Mouse (Mus musculus): ENCODE data around the gene Maip1. TPM values are rescaled to one million over a fixed set of nuclear protein-coding genes. Genes with fewer than 3 reads are reported as not detected.

The Maip1 gene
- polyA plus RNA-seq, 1 experiment from 2014 or later, result 19.4 TPM

- under 1% methylated on average over 12 of the region's 12 CpGs for WGBS
Measured at GRCm38 (mm10) chr1:57429786-57430483, 23.8 kb downstream of the Maip1 start.

DNA sequence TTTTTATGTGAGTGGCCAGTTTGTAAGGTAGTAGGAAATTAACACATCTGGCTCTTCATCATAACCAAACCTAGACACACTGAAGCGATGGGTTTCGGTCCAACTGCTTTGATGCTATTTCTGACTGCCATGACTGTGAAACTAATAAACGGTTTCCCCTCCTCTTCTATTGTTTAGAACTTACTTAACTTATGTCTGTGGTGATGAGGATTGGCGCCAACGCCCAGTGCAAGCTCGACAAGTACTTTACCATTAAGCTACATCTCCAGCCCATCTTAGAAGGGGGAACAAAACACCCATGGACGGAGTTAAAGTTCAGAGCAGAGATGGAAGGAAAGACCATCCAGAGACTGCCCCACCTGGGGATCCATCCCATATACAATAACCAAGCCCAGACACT, 27.0 kb downstream of the Maip1 start:
- Histone ChIP-seq H3K4me1 (peaks cover 20% of the 10 kb centered on the region; the same call in 1 of the 2 replicates), H3K4me3 (no peak overlapping the region), H3K4me2 (replicated peaks) (no peak overlapping the region), H3K27ac (no peak overlapping the region), H3K36me3 (no peaks in the 10 kb centered on the region), H3K9ac (no peak overlapping the region), H3K27me3 (no peaks in the 10 kb centered on the region), H3K9me3 (no peaks in the 10 kb centered on the region)
- WGBS, result 94% methylated on average over 7 of the region's 7 CpGs
- no peak for ATAC-seq (ENCODE audit: insufficient number of reproducible peaks, insufficient read depth, low FRiP score, low TSS enrichment)

More at GRCm38 (mm10) chr1:57429786-57430483, 23.8 kb downstream of the Maip1 start:
- H3K9ac ChIP-seq, result no peak overlapping the region
- H3K4me1 ChIP-seq, result peaks cover 9% of the 10 kb centered on the region; the same call in 1 of the 2 replicates
- peak overlapping the region; percentile 12; the same call in 1 of the 2 replicates for H3K27ac ChIP-seq
- peak overlapping the region; percentile 41 for H3K4me2 ChIP-seq (replicated peaks)
- H3K36me3 ChIP-seq, result no peaks in the 10 kb centered on the region
- H3K9me3 ChIP-seq, result no peaks in the 10 kb centered on the region
- 0 out of 2 replicates have a peak, but pooled peaks have one; percentile 19 for ATAC-seq (ENCODE audit: insufficient number of reproducible peaks, insufficient read depth, low FRiP score, low TSS enrichment)
- no peaks in the 10 kb centered on the region for H3K27me3 ChIP-seq
- no peak overlapping the region for H3K4me3 ChIP-seq

- peak overlapping the region; percentile 33 for H3K4me2 ChIP-seq (replicated peaks)
- peak overlapping the region; percentile 73 for H3K27ac ChIP-seq
- H3K4me1 ChIP-seq, result peaks cover 15% of the 10 kb centered on the region; the same call in 1 of the 2 replicates
- peak overlapping the region; percentile 6; the same call in 1 of the 2 replicates for H3K4me3 ChIP-seq
- H3K9ac ChIP-seq, result no peak overlapping the region
- ATAC-seq (ENCODE audit: insufficient number of reproducible peaks, insufficient read depth, low FRiP score, low TSS enrichment), result no peak
- no peaks in the 10 kb centered on the region for H3K9me3 ChIP-seq
- WGBS, result 37% methylated on average over 9 of the region's 9 CpGs
- H3K27me3 ChIP-seq, result no peaks in the 10 kb centered on the region
- no peaks in the 10 kb centered on the region for H3K36me3 ChIP-seq
Measured at GRCm38 (mm10) chr1:57436408-57436807, 30.3 kb downstream of the Maip1 start.

DNA sequence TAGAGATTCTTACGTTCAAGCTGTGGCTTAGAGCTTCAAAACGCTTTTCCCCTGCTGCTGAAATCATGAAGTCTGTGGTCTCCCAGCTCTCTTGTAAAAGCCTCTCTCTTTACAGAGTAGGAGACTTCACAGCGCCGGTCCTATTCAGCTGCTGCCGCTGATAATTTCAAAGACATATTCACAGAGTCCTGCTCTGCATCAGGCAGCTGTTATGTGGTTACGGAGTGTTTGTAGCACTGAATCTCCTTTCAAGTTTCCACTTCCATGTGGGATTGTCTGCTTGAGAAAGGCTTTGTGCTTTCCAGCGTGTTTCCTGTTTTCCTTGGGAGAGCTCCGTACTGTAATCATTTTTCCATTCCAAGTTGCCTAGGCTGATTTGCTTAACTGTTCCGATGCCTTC, 30.8 kb downstream of the Maip1 start:
- 20% methylated on average over 9 of the region's 9 CpGs for WGBS
- Histone ChIP-seq H3K36me3 (no peaks in the 10 kb centered on the region), H3K4me1 (peaks cover 15% of the 10 kb centered on the region; the same call in 1 of the 2 replicates), H3K4me2 (replicated peaks) (peak overlapping the region; percentile 33), H3K4me3 (peak overlapping the region; percentile 6; the same call in 1 of the 2 replicates), H3K27ac (peak overlapping the region; percentile 73), H3K9ac (no peak overlapping the region), H3K27me3 (no peaks in the 10 kb centered on the region), H3K9me3 (no peaks in the 10 kb centered on the region)
- peak; percentile 76; the same call in 1 of the 2 replicates for ATAC-seq (ENCODE audit: insufficient number of reproducible peaks, insufficient read depth, low FRiP score, low TSS enrichment)

DNA sequence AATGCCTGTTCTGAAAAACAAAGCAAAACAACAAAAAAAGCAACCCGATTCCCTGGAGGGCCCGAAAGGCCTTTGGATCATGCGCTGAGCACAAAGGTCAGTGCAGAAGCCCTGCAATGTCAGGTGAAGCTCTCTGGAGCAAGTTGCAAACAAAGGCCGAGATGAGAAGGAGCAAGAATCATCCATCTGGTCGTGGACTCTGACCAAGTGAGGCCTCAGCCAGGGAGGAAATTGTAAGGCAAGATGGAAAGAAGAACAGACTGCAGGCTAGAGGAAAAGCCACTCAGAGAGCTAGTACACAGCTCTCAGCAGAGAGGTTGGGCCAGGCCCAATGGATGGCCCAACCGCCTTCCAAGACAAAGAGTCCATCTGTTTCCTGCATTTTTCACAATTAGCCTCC, 32.9 kb downstream of the Maip1 start:
- Histone ChIP-seq H3K36me3 (no peaks in the 10 kb centered on the region), H3K27me3 (no peaks in the 10 kb centered on the region), H3K4me3 (no peak overlapping the region), H3K4me2 (replicated peaks) (no peak overlapping the region), H3K9me3 (no peaks in the 10 kb centered on the region), H3K27ac (no peak overlapping the region), H3K9ac (no peak overlapping the region), H3K4me1 (peaks cover 15% of the 10 kb centered on the region; the same call in 1 of the 2 replicates)
- WGBS, result 73% methylated on average over 6 of the region's 6 CpGs
- ATAC-seq (ENCODE audit: insufficient number of reproducible peaks, insufficient read depth, low FRiP score, low TSS enrichment), result no peak

- no peak overlapping the region for H3K9ac ChIP-seq
- no peaks in the 10 kb centered on the region for H3K36me3 ChIP-seq
- H3K4me3 ChIP-seq, result no peak overlapping the region
- WGBS, result 30% methylated on average over 4 of the region's 4 CpGs
- H3K4me1 ChIP-seq, result peaks cover 14% of the 10 kb centered on the region; the same call in 1 of the 2 replicates
- H3K27ac ChIP-seq, result no peak overlapping the region; the same call in 1 of the 2 replicates
- H3K4me2 ChIP-seq (replicated peaks), result no peak overlapping the region
- ATAC-seq (ENCODE audit: insufficient number of reproducible peaks, insufficient read depth, low FRiP score, low TSS enrichment), result no peak
- H3K27me3 ChIP-seq, result no peaks in the 10 kb centered on the region
- no peaks in the 10 kb centered on the region for H3K9me3 ChIP-seq
Measured at GRCm38 (mm10) chr1:57440771-57441170, 34.6 kb downstream of the Maip1 start.

DNA sequence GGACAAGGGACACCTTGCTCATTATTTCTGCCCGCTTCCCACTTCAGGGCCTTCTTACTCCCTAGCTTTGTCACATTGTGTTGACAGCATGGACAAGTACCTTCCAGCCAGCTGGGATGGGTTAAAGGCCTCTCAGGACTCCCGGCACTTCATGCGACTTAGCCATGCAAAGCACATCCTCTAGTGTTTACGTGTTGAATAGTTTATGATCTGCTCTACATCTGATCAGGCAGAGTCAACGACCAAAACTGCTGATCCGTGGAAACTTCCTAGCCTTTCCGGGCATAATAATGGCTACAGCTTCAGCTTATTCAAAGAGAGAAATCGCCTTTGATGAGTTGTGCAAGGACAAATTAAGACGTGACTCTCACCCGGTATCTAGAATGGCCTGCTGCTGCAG, 39.6 kb downstream of the Maip1 start:
- Histone ChIP-seq H3K4me3 (no peak overlapping the region), H3K9me3 (no peaks in the 10 kb centered on the region), H3K9ac (no peak overlapping the region), H3K27me3 (no peaks in the 10 kb centered on the region), H3K4me2 (replicated peaks) (no peak overlapping the region), H3K36me3 (no peaks in the 10 kb centered on the region), H3K4me1 (no peaks in the 10 kb centered on the region), H3K27ac (no peak overlapping the region)
- ATAC-seq (ENCODE audit: insufficient number of reproducible peaks, insufficient read depth, low FRiP score, low TSS enrichment), result no peak
- 87% methylated on average over 10 of the region's 10 CpGs for WGBS

- Histone ChIP-seq H3K36me3 (no peaks in the 10 kb centered on the region), H3K4me1 (no peaks in the 10 kb centered on the region), H3K9me3 (no peaks in the 10 kb centered on the region), H3K9ac (no peak overlapping the region), H3K27me3 (no peaks in the 10 kb centered on the region), H3K4me2 (replicated peaks) (no peak overlapping the region), H3K27ac (no peak overlapping the region), H3K4me3 (no peak overlapping the region)
- WGBS, result 92% methylated on average over 1 of the region's 1 CpGs
- ATAC-seq (ENCODE audit: insufficient number of reproducible peaks, insufficient read depth, low FRiP score, low TSS enrichment), result no peak
Measured at GRCm38 (mm10) chr1:57450241-57450640, 44.1 kb downstream of the Maip1 start.

GRCm38 (mm10) chr1:57460305-57460940, 54.3 kb downstream of the Maip1 start:
- no peaks in the 10 kb centered on the region for H3K27me3 ChIP-seq
- no peaks in the 10 kb centered on the region for H3K4me1 ChIP-seq
- WGBS, result 83% methylated on average over 6 of the region's 6 CpGs
- H3K9ac ChIP-seq, result no peak overlapping the region
- H3K4me3 ChIP-seq, result no peak overlapping the region
- no peak for ATAC-seq (ENCODE audit: insufficient number of reproducible peaks, insufficient read depth, low FRiP score, low TSS enrichment)
- no peak overlapping the region for H3K4me2 ChIP-seq (replicated peaks)
- no peaks in the 10 kb centered on the region for H3K36me3 ChIP-seq
- H3K9me3 ChIP-seq, result no peaks in the 10 kb centered on the region
- H3K27ac ChIP-seq, result no peak overlapping the region

Other genes with a start within 250 kb of the Maip1 start
- gene 1700066M21Rik, start 28.7 kb upstream of the Maip1 start, polyA plus RNA-seq (2016; fragmentation: Nextera tagmentation; extraction: Ambion mirVana), result 12.7 and 13.4 TPM in 2 replicates
- gene Tyw5, start 773 bp downstream of the Maip1 start, polyA plus RNA-seq (2016; fragmentation: Nextera tagmentation; extraction: Ambion mirVana), result 26.9 and 33.4 TPM in 2 replicates